Mouse (Mus musculus): ENCODE results near the gene Mtus2. TPM values are rescaled to one million over a fixed set of nuclear protein-coding genes. Genes with fewer than 3 reads are reported as not detected.

The Mtus2 gene
- total RNA-seq, 2 experiments from 2014 or later: 0.09 TPM; not detected in 1

GRCm38 (mm10) chr5:148181308-148181630, 224.1 kb downstream of the Mtus2 start:
- no peak for DNase-seq (ENCODE audit: low spot score)

- DNase-seq (ENCODE audit: low spot score): no peak
Observed at GRCm38 (mm10) chr5:148181901-148182300, 224.8 kb downstream of the Mtus2 start.

GRCm38 (mm10) chr5:148185898-148186297, 228.8 kb downstream of the Mtus2 start:
- DNase-seq (ENCODE audit: low spot score): no peak

- no peak for DNase-seq (ENCODE audit: low spot score)
Observed at GRCm38 (mm10) chr5:148191416-148191815, 234.3 kb downstream of the Mtus2 start.

GRCm38 (mm10) chr5:148211831-148212230, 254.7 kb downstream of the Mtus2 start:
- DNase-seq (ENCODE audit: low spot score): no peak

GRCm38 (mm10) chr5:148216786-148217185, 259.7 kb downstream of the Mtus2 start:
- DNase-seq (ENCODE audit: low spot score): no peak

- DNase-seq (ENCODE audit: low spot score): no peak
Observed at GRCm38 (mm10) chr5:148222898-148223297, 265.8 kb downstream of the Mtus2 start.

GRCm38 (mm10) chr5:148224004-148224403, 266.9 kb downstream of the Mtus2 start:
- no peak for DNase-seq (ENCODE audit: low spot score)

GRCm38 (mm10) chr5:148233714-148234113, 276.6 kb downstream of the Mtus2 start:
- DNase-seq (ENCODE audit: low spot score): no peak

GRCm38 (mm10) chr5:148236616-148237015, 279.5 kb downstream of the Mtus2 start:
- DNase-seq (ENCODE audit: low spot score): no peak

GRCm38 (mm10) chr5:148239067-148239466, 281.9 kb downstream of the Mtus2 start:
- DNase-seq (ENCODE audit: low spot score): no peak

- DNase-seq (ENCODE audit: low spot score): no peak
Observed at GRCm38 (mm10) chr5:148239757-148240156, 282.6 kb downstream of the Mtus2 start.

GRCm38 (mm10) chr5:148241932-148242331, 284.8 kb downstream of the Mtus2 start:
- peak; percentile 46 for DNase-seq (ENCODE audit: low spot score)

GRCm38 (mm10) chr5:148244471-148244870, 287.4 kb downstream of the Mtus2 start:
- no peak for DNase-seq (ENCODE audit: low spot score)

GRCm38 (mm10) chr5:148245386-148245785, 288.3 kb downstream of the Mtus2 start:
- no peak for DNase-seq (ENCODE audit: low spot score)

- no peak for DNase-seq (ENCODE audit: low spot score)
Observed at GRCm38 (mm10) chr5:148248236-148248635, 291.1 kb downstream of the Mtus2 start.

- no peak for DNase-seq (ENCODE audit: low spot score)
Observed at GRCm38 (mm10) chr5:148251847-148252246, 294.7 kb downstream of the Mtus2 start.

GRCm38 (mm10) chr5:148262016-148262415, 304.9 kb downstream of the Mtus2 start:
- DNase-seq (ENCODE audit: low spot score): no peak

- DNase-seq (ENCODE audit: low spot score): no peak
Observed at GRCm38 (mm10) chr5:148264819-148265707, 307.9 kb downstream of the Mtus2 start.

GRCm38 (mm10) chr5:148266841-148267240, 309.7 kb downstream of the Mtus2 start:
- DNase-seq (ENCODE audit: low spot score): no peak

- DNase-seq (ENCODE audit: low spot score): no peak
Observed at GRCm38 (mm10) chr5:148267446-148267845, 310.3 kb downstream of the Mtus2 start.

GRCm38 (mm10) chr5:148272065-148272464, 314.9 kb downstream of the Mtus2 start:
- no peak for DNase-seq (ENCODE audit: low spot score)

- DNase-seq (ENCODE audit: low spot score): no peak
Observed at GRCm38 (mm10) chr5:148272771-148273170, 315.7 kb downstream of the Mtus2 start.
